Mouse (Mus musculus) G1E (cell line): Measurements from ENCODE around the gene Ifit3. TPM values are rescaled to one million over a fixed set of nuclear protein-coding genes. Genes with fewer than 3 reads are reported as not detected.
"Not testable (repeated sequence)": the region's sequence is repeated elsewhere in the genome, so short reads cannot be mapped to it uniquely, and the experiment has no call there.

Experiments
- ATAC-seq: 2 replicates; pipeline ENCODE4 v1.8.0; 2016; ENCODE audit warnings: mild to moderate bottlenecking; ENCODE audit not compliant: insufficient number of reproducible peaks, poor library complexity, low FRiP score, severe bottlenecking; ENCODE audit errors: extremely low read depth
- DNase-seq: peaks from one replicate; pipeline ENCODE4 v3.0.0; 2012; ENCODE audit warnings: low spot score
- H3K27me3 ChIP-seq: 2 replicates; pipeline ENCODE4 v1.6.1; 2012; ENCODE audit warnings: mild to moderate bottlenecking, low read length, inconsistent platforms; ENCODE audit not compliant: insufficient read depth
- H3K36me3 ChIP-seq: replicated peaks from 2 replicates; pipeline ENCODE3; 2012; ENCODE audit warnings: mild to moderate bottlenecking, inconsistent platforms
- H3K4me1 ChIP-seq: 2 replicates; pipeline ENCODE4 v1.6.1; 2012; ENCODE audit warnings: low read depth, low read length, inconsistent platforms, mixed read lengths; ENCODE audit not compliant: insufficient read depth
- H3K4me3 ChIP-seq: 2 replicates; pipeline ENCODE4 v1.5.1; 2012; ENCODE audit warnings: low read depth, mild to moderate bottlenecking, inconsistent platforms, low read length, moderate library complexity, mixed read lengths
- H3K9me3 ChIP-seq: replicated peaks from 2 replicates; pipeline ENCODE4 v1.6.1; 2012; ENCODE audit warnings: inconsistent platforms
- CTCF ChIP-seq: IDR thresholded peaks from 2 replicates; pipeline ENCODE4 v1.5.1; 2012; ENCODE audit warnings: low read depth, low read length, inconsistent platforms, mixed read lengths
- GATA1 ChIP-seq: IDR thresholded peaks from 2 replicates; pipeline ENCODE4 v1.6.1; 2012; ENCODE audit warnings: borderline replicate concordance, low read length, inconsistent platforms, mixed read lengths
- GATA2 ChIP-seq: IDR thresholded peaks from 2 replicates; pipeline ENCODE4 v1.6.1; 2012; ENCODE audit warnings: low read depth, low read length, inconsistent platforms, borderline replicate concordance
- POLR2AphosphoS5 ChIP-seq: IDR thresholded peaks from 2 replicates; pipeline ENCODE4 v1.6.1; 2012; ENCODE audit warnings: low read depth, low read length, inconsistent platforms; ENCODE audit not compliant: insufficient replicate concordance
- TAL1 ChIP-seq: conservative IDR thresholded peaks from 2 replicates; pipeline ENCODE4 v1.6.1; 2012; ENCODE audit warnings: low read depth, low read length, inconsistent platforms, mixed read lengths
- polyA plus RNA-seq: library from polyadenylated mRNA; stranded (reverse); fragments of >175 nt; gene quantifications from 2 replicates; pipeline ENCODE4 v1.2.3, GENCODE M21; 2012
- total RNA-seq, 2 experiments: library from RNA; stranded (forward) in 1 of 2; stranded (reverse) in 1 of 2; fragments of 200-1000 nt in 1 of 2; fragments of >200 nt in 1 of 2; fragmentation: Nextera tagmentation in 1 of 2; gene quantifications; 2 replicates each; pipeline ENCODE4 v1.2.3; 2014 to 2017

Gene Ifit3
- total and polyA plus RNA-seq, 3 experiments = 0.60 TPM; not detected in 2

GRCm38 (mm10) chr19:34588959-34589358 lies 5.6 kb downstream of the Ifit3 start:
- no peaks in the 10 kb centered on the region for H3K36me3 ChIP-seq
- DNase-seq (no peak), ATAC-seq (no peak)
- H3K4me1 ChIP-seq = no peaks in the 10 kb centered on the region
- TF ChIP-seq CTCF = no peak
- TF ChIP-seq TAL1 = no peak
- no peak for TF ChIP-seq GATA2
- no peaks in the 10 kb centered on the region for H3K9me3 ChIP-seq
- no peak overlapping the region for H3K4me3 ChIP-seq
- no peaks in the 10 kb centered on the region; the same call in 1 of the 2 replicates for H3K27me3 ChIP-seq

- ATAC-seq (no peak), DNase-seq (no peak)
- no peaks in the 10 kb centered on the region for H3K4me1 ChIP-seq
Observed at GRCm38 (mm10) chr19:34593456-34593855, 10.1 kb downstream of the Ifit3 start.

GRCm38 (mm10) chr19:34594523-34594922 lies 11.2 kb downstream of the Ifit3 start:
- H3K4me3 ChIP-seq, ATAC-seq, H3K36me3 ChIP-seq, H3K9me3 ChIP-seq, H3K27me3 ChIP-seq, DNase-seq, H3K4me1 ChIP-seq: not testable (repeated sequence)

More at GRCm38 (mm10) chr19:34593456-34593855, 10.1 kb downstream of the Ifit3 start:
- TF ChIP-seq POLR2AphosphoS5 (no peak), GATA1 (no peak), CTCF (no peak), TAL1 (no peak), GATA2 (no peak)
- Histone ChIP-seq H3K27me3 (peaks cover 3% of the 10 kb centered on the region), H3K9me3 (no peaks in the 10 kb centered on the region), H3K4me3 (no peak overlapping the region), H3K36me3 (no peaks in the 10 kb centered on the region)

- ATAC-seq (no peak), DNase-seq (no peak)
- TF ChIP-seq GATA2 (no peak), POLR2AphosphoS5 (no peak), TAL1 (no peak), GATA1 (no peak), CTCF (no peak)
- no peaks in the 10 kb centered on the region for H3K4me1 ChIP-seq
- peaks cover 3% of the 10 kb centered on the region for H3K27me3 ChIP-seq
- H3K36me3 ChIP-seq = no peaks in the 10 kb centered on the region
- H3K9me3 ChIP-seq = no peaks in the 10 kb centered on the region
- no peak overlapping the region for H3K4me3 ChIP-seq
Observed at GRCm38 (mm10) chr19:34596811-34597210, 13.5 kb downstream of the Ifit3 start.

GRCm38 (mm10) chr19:34598341-34598740 lies 15.0 kb downstream of the Ifit3 start:
- ATAC-seq = no peak

GRCm38 (mm10) chr19:34599250-34599649 lies 15.9 kb downstream of the Ifit3 start:
- not testable (repeated sequence) for H3K27me3 ChIP-seq, H3K4me1 ChIP-seq, ATAC-seq, H3K36me3 ChIP-seq, H3K4me3 ChIP-seq, DNase-seq, H3K9me3 ChIP-seq

More at GRCm38 (mm10) chr19:34598341-34598740, 15.0 kb downstream of the Ifit3 start:
- TF ChIP-seq POLR2AphosphoS5 (no peak), GATA2 (no peak), CTCF (no peak)
- no peak for DNase-seq
- Histone ChIP-seq H3K4me3 (no peak overlapping the region), H3K9me3 (no peaks in the 10 kb centered on the region), H3K27me3 (peaks cover 3% of the 10 kb centered on the region), H3K36me3 (no peaks in the 10 kb centered on the region), H3K4me1 (no peaks in the 10 kb centered on the region)

- not testable (repeated sequence) for H3K4me1 ChIP-seq, H3K9me3 ChIP-seq, H3K4me3 ChIP-seq, H3K27me3 ChIP-seq, DNase-seq, ATAC-seq, H3K36me3 ChIP-seq
Observed at GRCm38 (mm10) chr19:34601888-34602287, 18.6 kb downstream of the Ifit3 start, which contains the start of gene Ifit1bl1. Gene Ifit1bl1 (minus strand): TSS chr19:34601956.
